Mouse (Mus musculus): ENCODE data around the gene Rpl13. TPM values are rescaled to one million over a fixed set of nuclear protein-coding genes. Genes with fewer than 3 reads are reported as not detected.

Gene Rpl13
- total RNA-seq (2014; rRNA removed) = 764 and 919 TPM in 2 replicates
- polyA plus RNA-seq (2012; rRNA removed) = 634 and 769 TPM in 2 replicates

GRCm38 (mm10) chr8:123101735-123102685 lies at the start of gene Rpl13:
Gene Rpl13 (plus strand): TSS chr8:123102350.
- H3K36me3 ChIP-seq (ENCODE audit: control insufficient read depth, insufficient read depth, low read length) = peaks cover 21% of the 10 kb centered on the region; the same call in 1 of the 2 replicates
- peak within 1 kb of the TSS; percentile 68 for H3K4me3 ChIP-seq (ENCODE audit: insufficient read depth, low read depth, low read length)
- H3K79me2 ChIP-seq (ENCODE audit: control insufficient read depth, insufficient read depth, low read length) = peaks cover 4% of the 10 kb centered on the region; the same call in 1 of the 2 replicates
- H3K27me3 ChIP-seq (ENCODE audit: control insufficient read depth, insufficient read depth, low read length) = no peaks in the 10 kb centered on the region
- peak within 1 kb of the TSS; percentile 43 for H3K27ac ChIP-seq (replicated peaks; ENCODE audit: insufficient read depth, low read depth, low read length)
- TF ChIP-seq CTCF (IDR thresholded peaks at IDR 0.05; ENCODE audit: low read depth, low read length) = no peak
- TF ChIP-seq POLR2A (IDR thresholded peaks at IDR 0.05; ENCODE audit: extremely low read depth, insufficient read depth, low read length) = peak; percentile 86
- DNase-seq (ENCODE audit: extremely low read depth, low read depth, low spot score) = peak; percentile 83
- peaks cover 11% of the 10 kb centered on the region for H3K4me1 ChIP-seq (ENCODE audit: control insufficient read depth, insufficient read depth, low read length)
- WGBS = 1% methylated on average over 55 of the region's 56 CpGs
- H3K9ac ChIP-seq (ENCODE audit: low read depth, low read length) = peak within 1 kb of the TSS; percentile 91

GRCm38 (mm10) chr8:123062721-123063120 lies 39.4 kb upstream of the Rpl13 start, which contains the start of gene Spg7:
Gene Spg7 (plus strand): TSS chr8:123062942.
- WGBS = 85% methylated on average over 7 of the region's 7 CpGs
- Histone ChIP-seq H3K36me3 (ENCODE audit: control insufficient read depth, insufficient read depth, low read length) (no peaks in the 10 kb centered on the region), H3K79me2 (ENCODE audit: control insufficient read depth, insufficient read depth, low read length) (peaks cover 8% of the 10 kb centered on the region; the same call in 1 of the 2 replicates), H3K4me3 (ENCODE audit: insufficient read depth, low read depth, low read length) (no peak within 1 kb of the TSS), H3K27ac (replicated peaks; ENCODE audit: insufficient read depth, low read depth, low read length) (0 out of 2 replicates have a peak within 1 kb of the TSS, but pooled peaks have one; percentile 15), H3K9ac (ENCODE audit: low read depth, low read length) (0 out of 2 replicates have a peak within 1 kb of the TSS, but pooled peaks have one; percentile 2), H3K27me3 (ENCODE audit: control insufficient read depth, insufficient read depth, low read length) (no peaks in the 10 kb centered on the region), H3K4me1 (ENCODE audit: control insufficient read depth, insufficient read depth, low read length) (peaks cover 13% of the 10 kb centered on the region)
- TF ChIP-seq CTCF (IDR thresholded peaks at IDR 0.05; ENCODE audit: low read depth, low read length) = no peak
- no peak for TF ChIP-seq POLR2A (IDR thresholded peaks at IDR 0.05; ENCODE audit: extremely low read depth, insufficient read depth, low read length)
- no peak for DNase-seq (ENCODE audit: extremely low read depth, low read depth, low spot score)

- Histone ChIP-seq H3K4me1 (ENCODE audit: control insufficient read depth, insufficient read depth, low read length) (peaks cover 13% of the 10 kb centered on the region), H3K4me3 (ENCODE audit: insufficient read depth, low read depth, low read length) (no peak overlapping the region), H3K79me2 (ENCODE audit: control insufficient read depth, insufficient read depth, low read length) (peaks cover 8% of the 10 kb centered on the region; the same call in 1 of the 2 replicates), H3K36me3 (ENCODE audit: control insufficient read depth, insufficient read depth, low read length) (no peaks in the 10 kb centered on the region), H3K27me3 (ENCODE audit: control insufficient read depth, insufficient read depth, low read length) (no peaks in the 10 kb centered on the region), H3K27ac (replicated peaks; ENCODE audit: insufficient read depth, low read depth, low read length) (peak overlapping the region; percentile 88; the same call in 1 of the 2 replicates), H3K9ac (ENCODE audit: low read depth, low read length) (peak overlapping the region; percentile 29; the same call in 1 of the 2 replicates)
- TF ChIP-seq POLR2A (IDR thresholded peaks at IDR 0.05; ENCODE audit: extremely low read depth, insufficient read depth, low read length) = no peak
- TF ChIP-seq CTCF (IDR thresholded peaks at IDR 0.05; ENCODE audit: low read depth, low read length) = no peak
- WGBS = 85% methylated on average over 4 of the region's 4 CpGs
- DNase-seq (ENCODE audit: extremely low read depth, low read depth, low spot score) = no peak
These were observed 38.1 kb upstream of the Rpl13 start for GRCm38 (mm10) chr8:123064072-123064471.

GRCm38 (mm10) chr8:123064809-123065213 lies 37.3 kb upstream of the Rpl13 start:
- no peak for DNase-seq (ENCODE audit: extremely low read depth, low read depth, low spot score)
- WGBS = 1% methylated on average over 14 of the region's 14 CpGs
- no peaks in the 10 kb centered on the region for H3K27me3 ChIP-seq (ENCODE audit: control insufficient read depth, insufficient read depth, low read length)
- peak overlapping the region; percentile 88 for H3K27ac ChIP-seq (replicated peaks; ENCODE audit: insufficient read depth, low read depth, low read length)
- peaks cover 8% of the 10 kb centered on the region; the same call in 1 of the 2 replicates for H3K79me2 ChIP-seq (ENCODE audit: control insufficient read depth, insufficient read depth, low read length)
- H3K9ac ChIP-seq (ENCODE audit: low read depth, low read length) = peak overlapping the region; percentile 78
- TF ChIP-seq CTCF (IDR thresholded peaks at IDR 0.05; ENCODE audit: low read depth, low read length) = no peak
- no peak for TF ChIP-seq POLR2A (IDR thresholded peaks at IDR 0.05; ENCODE audit: extremely low read depth, insufficient read depth, low read length)
- H3K36me3 ChIP-seq (ENCODE audit: control insufficient read depth, insufficient read depth, low read length) = no peaks in the 10 kb centered on the region
- H3K4me1 ChIP-seq (ENCODE audit: control insufficient read depth, insufficient read depth, low read length) = peaks cover 13% of the 10 kb centered on the region
- H3K4me3 ChIP-seq (ENCODE audit: insufficient read depth, low read depth, low read length) = peak overlapping the region; percentile 93

GRCm38 (mm10) chr8:123065214-123066100 lies 36.7 kb upstream of the Rpl13 start:
- WGBS = under 1% methylated on average over 84 of the region's 84 CpGs
- Histone ChIP-seq H3K79me2 (ENCODE audit: control insufficient read depth, insufficient read depth, low read length) (peaks cover 8% of the 10 kb centered on the region; the same call in 1 of the 2 replicates), H3K4me1 (ENCODE audit: control insufficient read depth, insufficient read depth, low read length) (peaks cover 13% of the 10 kb centered on the region), H3K4me3 (ENCODE audit: insufficient read depth, low read depth, low read length) (peak overlapping the region; percentile 93), H3K9ac (ENCODE audit: low read depth, low read length) (peak overlapping the region; percentile 87), H3K27me3 (ENCODE audit: control insufficient read depth, insufficient read depth, low read length) (no peaks in the 10 kb centered on the region), H3K36me3 (ENCODE audit: control insufficient read depth, insufficient read depth, low read length) (no peaks in the 10 kb centered on the region), H3K27ac (replicated peaks; ENCODE audit: insufficient read depth, low read depth, low read length) (peak overlapping the region; percentile 88)
- TF ChIP-seq CTCF (IDR thresholded peaks at IDR 0.05; ENCODE audit: low read depth, low read length) = peak; percentile 58
- TF ChIP-seq POLR2A (IDR thresholded peaks at IDR 0.05; ENCODE audit: extremely low read depth, insufficient read depth, low read length) = peak; percentile 87
- peak; percentile 85 for DNase-seq (ENCODE audit: extremely low read depth, low read depth, low spot score)
